Mouse (Mus musculus) erythroblast, embryonic 14.5 days (primary cell): ENCODE data around the gene Sec24b.

Experiments
- GATA1 ChIP-seq: IDR thresholded peaks from 2 replicates; pipeline ENCODE4 v1.6.1; 2012; ENCODE audit warnings: low read length, inconsistent platforms, mixed read lengths
- TAL1 ChIP-seq: IDR thresholded peaks from 3 replicates; pipeline ENCODE4 v1.6.1; 2012; ENCODE audit warnings: low read length, inconsistent platforms, mixed read lengths

GRCm38 (mm10) chr3:130053340-130054066 is 7.8 kb downstream of the Sec24b start:
- TF ChIP-seq TAL1 (no peak), GATA1 (no peak)
